Mouse (Mus musculus) embryonic stem cell, embryonic (primary cell): ENCODE data around the gene Ablim1.

Experiments used
- CTCF ChIA-PET, 4 experiments: fragments of 300-600 bp in 2 of 4; fragments of 350-600 bp in 2 of 4; sonication (Branson Sonifier 250); formaldehyde crosslinking; loops; one replicate each; lab custom pipeline; 2022; ENCODE audit warnings: inconsistent platforms in 2 of 4; lab: Charles Lee
- POLR2A ChIA-PET, 4 experiments: fragments of 300-600 bp in 2 of 4; fragments of 350-600 bp in 2 of 4; sonication (Branson Sonifier 250); formaldehyde crosslinking; loops; one replicate each; lab custom pipeline; 2022; ENCODE audit warnings: antibody characterized with exemption in 4 of 4, inconsistent platforms in 1 of 4; lab: Charles Lee

Ablim1 gene

DNA sequence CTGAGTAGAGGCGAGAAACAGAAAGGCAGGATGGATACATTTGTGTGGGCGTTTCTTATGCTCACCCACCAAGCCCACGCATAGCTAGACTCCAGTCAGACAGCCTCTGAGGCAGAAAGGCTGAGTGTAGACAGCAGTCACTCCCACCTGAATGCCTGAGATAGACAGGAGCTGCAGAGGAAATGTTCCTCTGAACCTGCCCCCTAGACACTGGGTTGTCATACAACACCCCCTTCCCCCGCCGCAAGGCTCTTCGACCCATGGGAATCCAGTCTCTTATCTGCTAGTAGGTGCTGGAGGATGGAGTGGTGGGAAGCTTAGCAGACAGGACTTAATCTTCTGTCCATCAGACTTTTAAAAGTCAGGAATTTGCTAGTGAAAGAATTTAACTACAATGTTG lies 167.8 kb downstream of the Ablim1 start:
- ChIA-PET CTCF (interaction anchor here in 2 of 4 experiments (0.6 to 1.4 kb wide), 3 partner anchors 9 to 814 kb away, joined by 3 to 6 read pairs (median 5); no protein-coding TSS in a partner anchor), POLR2A (interaction anchor here in 3 of 4 experiments (1.4 to 2.1 kb wide), 4 partner anchors 31 to 213 kb away, joined by 3 to 6 read pairs (median 4); partner anchors contain the start of gene Fam160b1 (in 1 of the 3))

DNA sequence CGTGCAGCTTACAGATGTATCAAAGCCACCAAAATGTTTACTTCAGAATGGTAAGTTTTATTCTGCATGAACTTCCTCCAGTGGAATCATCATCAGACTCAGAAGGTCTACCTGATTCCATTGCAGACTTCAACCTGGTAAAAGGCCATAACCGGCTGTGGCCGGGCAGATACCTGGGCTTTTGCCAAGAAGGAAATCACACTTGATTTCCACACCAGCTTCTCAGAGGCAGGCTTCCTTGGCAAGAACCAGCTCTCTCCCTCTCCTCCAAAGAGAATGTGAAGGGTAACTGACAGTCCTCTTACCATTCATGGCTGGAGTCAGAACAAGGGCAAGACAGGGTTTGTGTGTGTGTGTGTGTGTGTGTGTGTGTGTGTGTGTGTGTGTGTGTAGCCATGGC lies 171.1 kb downstream of the Ablim1 start:
- CTCF ChIA-PET: interaction anchor here in 1 of 4 experiments (0.7 kb wide), 1 partner anchor 214 kb away, joined by 3 read pairs; no protein-coding TSS in a partner anchor
- POLR2A ChIA-PET: interaction anchor here in 3 of 4 experiments (0.6 to 2.8 kb wide), 4 partner anchors 10 to 471 kb away, joined by 3 to 11 read pairs (median 4); no protein-coding TSS in a partner anchor

DNA sequence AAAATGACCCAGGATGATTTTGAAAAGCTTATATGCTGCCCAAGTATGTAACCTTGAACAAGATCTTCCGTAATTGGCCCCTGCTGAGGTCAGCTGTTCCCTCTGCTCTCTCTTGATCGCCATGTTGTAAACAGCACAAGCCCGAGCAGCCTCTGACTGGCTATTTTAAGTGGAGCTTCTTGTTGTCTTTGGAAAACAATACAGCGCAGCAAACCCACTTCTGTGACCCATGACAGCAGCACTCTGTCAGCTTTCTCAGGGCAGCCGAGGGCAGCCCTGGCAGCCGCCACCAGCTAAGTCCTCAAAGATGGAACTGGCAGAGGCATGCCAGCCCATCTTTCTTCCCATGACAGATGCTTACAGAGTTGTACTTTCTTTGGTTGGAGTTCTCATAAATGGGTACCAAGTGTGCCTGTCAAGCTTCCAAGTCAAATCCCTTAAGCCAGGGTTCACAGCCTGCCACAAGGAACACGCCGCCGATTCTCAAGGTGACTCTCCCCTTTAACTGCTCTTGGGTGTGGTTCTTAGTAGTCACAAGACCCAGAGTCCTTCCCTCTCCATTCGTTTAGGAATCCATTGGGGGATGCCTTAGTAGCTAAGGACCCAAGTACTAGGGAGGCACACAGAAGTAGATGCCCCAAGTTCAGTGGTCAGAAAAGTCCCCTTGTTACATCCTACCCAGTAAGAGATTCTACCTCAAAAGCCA lies 172.8 kb downstream of the Ablim1 start:
- ChIA-PET CTCF (interaction anchor here (0.6 to 3.4 kb wide), 13 partner anchors 9 to 790 kb away, joined by 3 to 16 read pairs (median 3); no protein-coding TSS in a partner anchor), POLR2A (interaction anchor here (0.6 to 2.8 kb wide), 23 partner anchors 8 to 1316 kb away, joined by 3 to 12 read pairs (median 3); partner anchors contain the start of gene Fam160b1 (in 2 of the 4))

GRCm38 (mm10) chr19:57140874-57141273 lies 173.8 kb downstream of the Ablim1 start:
- CTCF ChIA-PET: interaction anchor here in 1 of 4 experiments (0.6 to 3.4 kb wide), 3 partner anchors 9 to 102 kb away, joined by 3 to 16 read pairs (median 3); no protein-coding TSS in a partner anchor
- POLR2A ChIA-PET: interaction anchor here in 2 of 4 experiments (0.6 to 2.3 kb wide), 9 partner anchors 10 to 1399 kb away, joined by 3 to 12 read pairs (median 4); partner anchors contain the start of gene Tcf7l2 (in 1 of the 2)

DNA sequence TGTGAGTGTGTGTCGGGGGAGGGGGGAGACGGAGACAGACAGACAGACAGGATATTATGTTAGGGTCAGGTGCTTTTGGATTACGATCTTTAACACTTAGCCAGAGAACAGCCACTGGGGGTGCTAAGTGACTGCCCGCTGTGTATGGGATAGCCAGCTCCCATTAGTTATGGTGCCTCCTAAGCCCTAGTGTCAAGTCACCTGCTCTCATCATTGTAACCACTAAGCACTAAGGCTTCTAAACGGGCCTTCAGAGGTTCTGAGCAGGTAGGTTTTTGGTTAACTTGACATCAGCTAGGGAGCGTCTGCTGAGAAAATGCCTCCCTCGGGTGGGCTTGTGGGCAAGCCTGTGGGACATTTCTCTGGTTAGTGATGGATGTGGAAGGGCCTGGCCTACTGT lies 174.6 kb downstream of the Ablim1 start:
- POLR2A ChIA-PET: interaction anchor here in 1 of 4 experiments (0.8 kb wide), 1 partner anchor 292 kb away, joined by 3 read pairs; no protein-coding TSS in a partner anchor
- CTCF ChIA-PET: interaction anchor here in 2 of 4 experiments (0.6 to 3.4 kb wide), 4 partner anchors 11 to 184 kb away, joined by 3 to 16 read pairs (median 4); no protein-coding TSS in a partner anchor

DNA sequence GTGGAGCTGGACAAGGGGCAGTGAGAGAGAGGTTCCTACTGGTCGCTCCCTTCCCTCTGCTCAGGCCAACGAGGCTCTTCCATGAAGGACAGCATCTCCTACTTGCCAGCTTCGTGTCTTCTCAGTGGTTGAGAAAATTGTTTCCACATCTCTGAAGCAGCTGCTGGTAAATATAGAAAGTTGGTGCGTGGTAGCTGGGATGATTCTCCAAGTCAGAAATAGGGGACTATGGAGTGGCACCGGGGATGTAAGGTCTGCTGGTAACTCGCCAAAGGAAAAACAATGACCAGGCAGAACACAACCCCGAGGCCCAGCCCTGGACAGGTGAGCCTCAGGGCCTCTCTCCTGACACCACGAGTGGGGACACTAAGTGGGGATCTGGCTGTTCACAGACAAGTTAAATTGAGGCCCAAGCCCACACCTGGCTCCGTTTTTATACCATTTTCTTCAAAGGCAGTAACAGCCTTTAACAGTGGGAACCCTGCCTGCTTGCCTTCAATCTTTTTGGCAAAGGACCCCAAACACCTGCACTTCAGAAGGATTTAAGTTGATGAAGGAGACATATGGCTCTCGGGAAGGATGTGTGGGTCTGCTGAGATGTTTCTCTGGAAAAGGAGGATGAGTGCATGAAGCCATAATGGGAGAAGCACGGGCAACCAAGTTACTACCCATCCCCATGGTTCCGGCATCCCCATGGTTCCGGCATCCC lies 175.7 kb downstream of the Ablim1 start:
- POLR2A ChIA-PET: interaction anchor here in 1 of 4 experiments (0.5 kb wide), 1 partner anchor 218 kb away, joined by 3 read pairs; no protein-coding TSS in a partner anchor
- CTCF ChIA-PET: interaction anchor here (0.5 to 3.4 kb wide), 16 partner anchors 8 to 318 kb away, joined by 3 to 16 read pairs (median 3); no protein-coding TSS in a partner anchor

GRCm38 (mm10) chr19:57138469-57138868 lies 176.2 kb downstream of the Ablim1 start:
- CTCF ChIA-PET: interaction anchor here (0.6 to 1.9 kb wide), 15 partner anchors 9 to 318 kb away, joined by 3 to 11 read pairs (median 3); no protein-coding TSS in a partner anchor
- POLR2A ChIA-PET: interaction anchor here in 2 of 4 experiments (0.5 to 0.6 kb wide), 2 partner anchors 21 to 1393 kb away, joined by 3 to 4 read pairs; no protein-coding TSS in a partner anchor

DNA sequence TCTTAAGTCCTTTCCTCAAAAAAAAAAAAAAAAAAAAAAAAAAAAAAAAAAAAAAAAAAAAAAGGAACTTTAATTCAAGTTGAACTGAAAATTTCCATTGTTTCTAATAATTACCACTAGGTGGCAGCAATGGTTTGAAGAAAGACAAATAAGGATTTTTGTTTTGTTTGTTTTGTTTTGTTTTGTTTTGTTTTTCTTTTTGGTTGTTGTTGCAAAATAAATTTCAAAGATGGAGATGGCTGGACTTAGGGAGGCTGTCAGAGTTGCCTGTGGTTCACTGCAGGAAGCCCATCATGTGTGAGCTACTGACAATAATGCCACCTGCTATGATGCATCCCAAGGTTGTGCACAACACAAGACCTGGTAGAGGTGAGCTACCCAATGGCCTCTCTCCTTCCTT lies 176.7 kb downstream of the Ablim1 start:
- ChIA-PET CTCF (interaction anchor here (0.6 to 1.9 kb wide), 13 partner anchors 9 to 319 kb away, joined by 3 to 11 read pairs (median 4); no protein-coding TSS in a partner anchor), POLR2A (interaction anchor here in 3 of 4 experiments (0.5 to 0.6 kb wide), 3 partner anchors 20 to 1393 kb away, joined by 3 to 4 read pairs (median 3); no protein-coding TSS in a partner anchor)

GRCm38 (mm10) chr19:57136228-57136627 lies 178.5 kb downstream of the Ablim1 start:
- ChIA-PET POLR2A (interaction anchor here in 2 of 4 experiments (0.8 to 2.0 kb wide), 5 partner anchors 14 to 239 kb away, joined by 3 to 10 read pairs (median 4); no protein-coding TSS in a partner anchor), CTCF (interaction anchor here (0.6 to 2.9 kb wide), 30 partner anchors 9 to 319 kb away, joined by 3 to 33 read pairs (median 4); partner anchors contain the start of genes Afap1l2 (in 2 of the 4) and Fam160b1 (in 2 of the 4))

GRCm38 (mm10) chr19:57135654-57136053 lies 179.1 kb downstream of the Ablim1 start:
- CTCF ChIA-PET: interaction anchor here in 3 of 4 experiments (0.6 to 2.9 kb wide), 20 partner anchors 11 to 320 kb away, joined by 3 to 33 read pairs (median 4); partner anchors contain the start of genes Afap1l2 (in 2 of the 3) and Fam160b1 (in 2 of the 3)
- POLR2A ChIA-PET: interaction anchor here in 2 of 4 experiments (1.0 to 2.9 kb wide), 6 partner anchors 7 to 239 kb away, joined by 3 to 11 read pairs (median 4); no protein-coding TSS in a partner anchor

GRCm38 (mm10) chr19:57134654-57135348 lies 179.9 kb downstream of the Ablim1 start:
- ChIA-PET POLR2A (interaction anchor here in 2 of 4 experiments (1.0 to 2.9 kb wide), 6 partner anchors 8 to 68 kb away, joined by 3 to 11 read pairs (median 4); no protein-coding TSS in a partner anchor), CTCF (interaction anchor here in 2 of 4 experiments (1.0 to 2.9 kb wide), 2 partner anchors 10 to 68 kb away, joined by 3 to 33 read pairs; no protein-coding TSS in a partner anchor)

DNA sequence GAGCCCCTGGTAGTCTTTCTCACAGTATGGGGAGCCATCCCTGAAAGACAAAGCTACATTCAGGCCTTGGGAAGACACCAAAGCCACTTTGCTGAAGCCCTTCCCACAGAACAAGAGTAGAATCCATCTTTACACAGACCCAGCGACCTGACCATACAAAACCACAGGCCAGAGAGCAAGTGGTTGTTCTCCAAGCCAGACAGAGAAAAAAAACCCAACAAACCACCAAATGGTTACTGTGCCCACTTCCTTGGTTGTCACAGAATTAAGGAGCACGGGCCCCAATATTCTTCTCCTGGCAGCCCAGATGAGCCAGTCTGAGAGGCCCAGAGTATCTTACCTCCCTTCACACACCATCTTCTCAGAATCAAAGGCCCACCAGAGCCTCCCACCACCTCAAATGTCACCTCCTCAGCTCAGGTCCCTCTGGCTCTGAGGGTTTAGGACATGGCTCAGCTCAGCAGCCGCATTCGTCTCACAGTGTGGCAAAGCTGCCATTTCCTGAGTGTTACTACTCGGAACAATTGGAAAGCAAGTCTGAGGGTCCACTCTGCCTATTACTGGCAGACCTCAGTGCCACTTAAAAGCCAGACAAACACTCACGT lies 181.7 kb downstream of the Ablim1 start:
- CTCF ChIA-PET: interaction anchor here in 2 of 4 experiments (0.5 to 0.6 kb wide), 2 partner anchors 58 to 78 kb away, joined by 3 to 6 read pairs; no protein-coding TSS in a partner anchor
- POLR2A ChIA-PET: interaction anchor here in 2 of 4 experiments (0.8 to 2.9 kb wide), 7 partner anchors 10 to 75 kb away, joined by 3 to 11 read pairs (median 7); no protein-coding TSS in a partner anchor

- POLR2A ChIA-PET: interaction anchor here in 3 of 4 experiments (0.7 to 2.4 kb wide), 5 partner anchors 13 to 66 kb away, joined by 3 to 10 read pairs (median 7); no protein-coding TSS in a partner anchor
Observed at GRCm38 (mm10) chr19:57132281-57132680, 182.4 kb downstream of the Ablim1 start.

DNA sequence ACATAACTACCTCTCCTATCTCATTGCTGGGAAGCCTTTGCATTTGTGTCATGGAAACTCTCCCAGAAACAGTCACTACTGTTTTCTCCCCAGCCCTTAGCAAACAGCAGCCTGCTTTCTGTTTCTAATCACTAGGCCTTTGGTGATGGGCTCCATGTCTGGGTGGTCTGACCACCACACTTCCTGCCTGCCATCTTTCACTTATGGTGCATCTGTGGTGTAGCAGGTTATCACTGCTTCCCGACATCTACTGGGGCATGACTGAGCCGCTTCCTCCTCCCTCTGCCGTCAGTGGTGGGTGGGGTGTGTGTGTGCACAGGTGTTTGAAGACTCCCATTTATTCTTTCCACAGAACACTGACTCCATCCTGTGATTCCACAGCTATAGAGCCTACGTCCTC lies 183.4 kb downstream of the Ablim1 start:
- ChIA-PET POLR2A (interaction anchor here in 3 of 4 experiments (0.6 to 2.0 kb wide), 9 partner anchors 12 to 825 kb away, joined by 3 to 14 read pairs (median 5); no protein-coding TSS in a partner anchor), CTCF (no interaction called here)

More at GRCm38 (mm10) chr19:57132281-57132680, 182.4 kb downstream of the Ablim1 start:
- CTCF ChIA-PET: interaction anchor here in 1 of 4 experiments (0.7 kb wide), 1 partner anchor 9 kb away, joined by 3 read pairs; no protein-coding TSS in a partner anchor

DNA sequence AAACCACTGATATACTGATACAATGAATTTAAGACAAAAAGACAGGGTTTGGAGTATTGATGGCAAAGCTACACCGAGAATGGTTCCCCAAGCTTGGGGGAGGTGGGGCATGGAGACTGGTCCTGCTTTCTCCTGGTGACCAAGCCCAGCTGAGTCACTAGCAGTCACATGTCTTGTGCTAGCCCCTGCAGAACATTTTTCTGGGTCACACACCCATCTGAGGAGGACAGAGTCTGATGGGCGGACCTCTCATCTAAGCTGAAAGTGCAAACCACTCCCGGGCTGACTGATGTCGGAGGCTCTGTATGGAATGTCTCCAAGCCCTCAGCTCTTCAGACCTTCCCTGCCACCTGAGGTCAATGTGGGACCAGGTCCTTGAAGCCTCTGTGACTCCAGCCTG lies 184.1 kb downstream of the Ablim1 start:
- POLR2A ChIA-PET: interaction anchor here in 3 of 4 experiments (0.6 to 2.0 kb wide), 10 partner anchors 11 to 1674 kb away, joined by 3 to 14 read pairs (median 4); no protein-coding TSS in a partner anchor
- CTCF ChIA-PET: interaction anchor here in 3 of 4 experiments (0.6 to 0.9 kb wide), 3 partner anchors 10 to 63 kb away, joined by 3 to 4 read pairs (median 3); no protein-coding TSS in a partner anchor
